ENCODE assay signal across 9 mouse cellular contexts in the genomic region with DNA sequence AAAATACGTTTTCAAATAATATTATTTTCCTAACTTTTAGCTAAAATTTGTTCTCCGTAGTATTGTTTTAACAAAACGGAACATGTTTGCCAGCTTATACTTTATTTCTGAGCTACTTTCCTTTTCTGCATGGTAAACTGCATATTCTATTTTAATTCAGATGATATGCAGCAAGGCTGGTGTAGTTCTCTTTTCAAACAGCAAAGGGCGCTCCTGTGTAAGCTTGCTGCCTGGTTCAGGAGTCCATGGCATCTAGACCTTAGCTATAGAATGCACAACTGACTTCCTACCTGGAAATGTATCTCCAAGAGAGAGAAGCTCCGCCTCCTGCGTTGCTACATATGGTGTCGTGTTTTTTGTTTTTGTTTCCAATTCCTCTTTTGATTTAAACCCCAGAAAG.
DNase-seq lines count a peak whose midpoint lies in the region; ATAC-seq and TF ChIP-seq lines count a peak whose summit lies in the region.
"Had no signal": no experiment of that assay in that cellular context is flagged by ENCODE, and none has a peak within 500 bp of the region (broad histone marks: within the 10 kb centered on the region; RNA-seq: fewer than 3 reads in every experiment).

No protein-coding gene starts in this region.

- 58% methylated on average over 7 of the region's 7 CpGs for WGBS in heart, postnatal 0 days
- WGBS in heart, embryonic 11.5 days (ENCODE audit: insufficient replicate concordance) = 57% methylated on average over 7 of the region's 7 CpGs

- no peak for TF ChIP-seq EP300 in heart, postnatal 0 days (IDR thresholded peaks at IDR 0.05; ENCODE audit: low read depth)

- H3K4me1 ChIP-seq in heart, postnatal 0 days (ENCODE audit: control insufficient read depth, insufficient read depth) = no peaks in the 10 kb centered on the region
- H3K4me1 ChIP-seq in heart, embryonic 11.5 days (ENCODE audit: control insufficient read depth, insufficient read depth, low read length) = no peaks in the 10 kb centered on the region
- no peaks in the 10 kb centered on the region for H3K4me1 ChIP-seq in ES-E14 (ENCODE audit: control insufficient read depth in 2 of 2, insufficient read depth in 2 of 2, low read length in 2 of 2, poor library complexity in 1 of 2)
- H3K4me1 ChIP-seq: limb, embryonic 15.5 days had no signal

- no peak for ATAC-seq in heart, postnatal 0 days (ENCODE audit: insufficient read depth, low read depth)
- ATAC-seq in heart, embryonic 11.5 days (replicated peaks; ENCODE audit: insufficient number of reproducible peaks, low FRiP score, low TSS enrichment) = no peak

- H3K4me2 ChIP-seq in heart, postnatal 0 days (ENCODE audit: low read depth, low read length) = no peak overlapping the region
- no peak overlapping the region for H3K4me2 ChIP-seq in heart, embryonic 11.5 days
- H3K4me2 ChIP-seq: limb, embryonic 15.5 days had no signal

- DNase-seq in heart, postnatal 0 days (ENCODE audit: low spot score) = no peak
- peak; percentile 19 for DNase-seq in ES-E14 (ENCODE audit: low read depth, low spot score)
- peak; percentile 64 to 68 for DNase-seq in cerebellum, postnatal 10 days
- DNase-seq in layer of hippocampus, postnatal 36 days = peak; percentile 14 to 20
- no peak for DNase-seq in thymus, adult 18-20 months
- no peak for DNase-seq in spleen, adult 18-20 months
- DNase-seq in urinary bladder, adult 2 months (ENCODE audit: low spot score) = no peak

- no peaks in the 10 kb centered on the region for H3K27me3 ChIP-seq in heart, postnatal 0 days (ENCODE audit: control insufficient read depth, insufficient read depth, low read length)
- no peaks in the 10 kb centered on the region for H3K27me3 ChIP-seq in heart, embryonic 11.5 days (ENCODE audit: control insufficient read depth, insufficient read depth, low read length)
- H3K27me3 ChIP-seq: limb, embryonic 15.5 days had no signal

- TF ChIP-seq CTCF in heart, postnatal 0 days (IDR thresholded peaks at IDR 0.05; ENCODE audit: low read depth) = peak; percentile 33

- no peak overlapping the region for H3K27ac ChIP-seq in heart, postnatal 0 days (ENCODE audit: low read depth)
- no peak overlapping the region for H3K27ac ChIP-seq in heart, embryonic 11.5 days (ENCODE audit: low read depth, low read length)
- no peak overlapping the region for H3K27ac ChIP-seq in ES-E14 (ENCODE audit: insufficient read depth, low read depth, low read length, poor library complexity, severe bottlenecking)
- H3K27ac ChIP-seq: limb, embryonic 15.5 days had no signal

- in situ Hi-C loops in ES-E14 (cut with MboI; ENCODE audit: low sequenced_read_pairs in 2 of 2, unreplicated experiment in 2 of 2) = loop anchor here in 1 of 2 experiments (10.0 to 25.0 kb wide), 2 partner anchors 641 to 898 kb away; no protein-coding TSS in a partner anchor

- H3K36me3 ChIP-seq in heart, postnatal 0 days (replicated peaks; ENCODE audit: control insufficient read depth, insufficient read depth, low read length) = no peaks in the 10 kb centered on the region
- no peaks in the 10 kb centered on the region for H3K36me3 ChIP-seq in heart, embryonic 11.5 days (ENCODE audit: control insufficient read depth, insufficient read depth, low read length)
- no peaks in the 10 kb centered on the region for H3K36me3 ChIP-seq in ES-E14 (ENCODE audit: control insufficient read depth, insufficient read depth, low read length, poor library complexity, severe bottlenecking)
- H3K36me3 ChIP-seq: limb, embryonic 15.5 days had no signal

- H3K4me3 ChIP-seq in heart, postnatal 0 days (ENCODE audit: low read depth, low read length) = no peak overlapping the region
- no peak overlapping the region for H3K4me3 ChIP-seq in heart, embryonic 11.5 days (ENCODE audit: low read depth, low read length)
- no peak overlapping the region for H3K4me3 ChIP-seq in ES-E14 (ENCODE audit: insufficient read depth in 1 of 2, low read depth in 1 of 2, low read length in 2 of 2, poor library complexity in 1 of 2, severe bottlenecking in 1 of 2)
- H3K4me3 ChIP-seq: limb, embryonic 15.5 days had no signal

- H3K9me3 ChIP-seq in heart, postnatal 0 days (replicated peaks; ENCODE audit: control insufficient read depth, low read length) = no peaks in the 10 kb centered on the region
- H3K9me3 ChIP-seq in heart, embryonic 11.5 days (replicated peaks; ENCODE audit: control insufficient read depth, low read length) = no peaks in the 10 kb centered on the region
- no peaks in the 10 kb centered on the region for H3K9me3 ChIP-seq in ES-E14 (ENCODE audit: control insufficient read depth, insufficient read depth, low read depth, low read length)
- H3K9me3 ChIP-seq: limb, embryonic 15.5 days had no signal

- H3K9ac ChIP-seq in heart, postnatal 0 days (replicated peaks; ENCODE audit: low read depth, low read length) = no peak overlapping the region
- H3K9ac ChIP-seq in heart, embryonic 11.5 days (ENCODE audit: low read depth, low read length) = no peak overlapping the region
- no peak overlapping the region for H3K9ac ChIP-seq in ES-E14 (ENCODE audit: insufficient read depth, low read depth, low read length, poor library complexity, severe bottlenecking)
- H3K9ac ChIP-seq: limb, embryonic 15.5 days had no signal

TF ChIP-seq in ES-E14, 5 proteins besides CTCF, POLR2A, EP300 and RAD21:
- TF ChIP-seq ZC3H11A (IDR thresholded peaks at IDR 0.05; ENCODE audit: borderline replicate concordance, low read depth, low read length) (0 out of 2 replicates have a peak, but pooled peaks have one; percentile 25), HCFC1 (IDR thresholded peaks at IDR 0.05; ENCODE audit: borderline replicate concordance, insufficient read depth, low read length) (no peak)

Comparison
In these comparisons a context has a peak if more than half of its experiments do, and no peak if none do; other contexts are left out.
1. DNase-seq: peak in ES-E14 (single experiment), cerebellum, postnatal 10 days (2 of 2) and layer of hippocampus, postnatal 36 days (2 of 2); none in heart, postnatal 0 days (single experiment), thymus, adult 18-20 months (0 of 2), spleen, adult 18-20 months (0 of 2) and urinary bladder, adult 2 months (single experiment).